Mouse (Mus musculus) limb, embryonic 12.5 days (tissue): ENCODE data around the gene Skap1. TPM values are rescaled to one million over a fixed set of nuclear protein-coding genes. Genes with fewer than 3 reads are reported as not detected.

Experiments used
- ATAC-seq: fragments of 200-750 bp; cut with Nextera tagmentation; 2 replicates; pipeline ENCODE4 v1.8.0; 2017; ENCODE audit warnings: low read depth, moderate TSS enrichment; ENCODE audit not compliant: insufficient number of reproducible peaks, insufficient read depth, low FRiP score, low TSS enrichment
- H3K27ac ChIP-seq: fragments of 300-500 bp; sonication (generic); 2 replicates; pipeline ENCODE4 v1.5.1; 2016; ENCODE audit warnings: mild to moderate bottlenecking, moderate library complexity
- H3K27me3 ChIP-seq: fragments of 300-500 bp; sonication (generic); 2 replicates; pipeline ENCODE4 v1.6.1; 2016; ENCODE audit warnings: mild to moderate bottlenecking, moderate library complexity
- H3K36me3 ChIP-seq: fragments of 300-500 bp; sonication (generic); 2 replicates; pipeline ENCODE4 v1.6.1; 2016; ENCODE audit warnings: mild to moderate bottlenecking, moderate library complexity
- H3K4me1 ChIP-seq: fragments of 300-500 bp; sonication (generic); replicated peaks from 2 replicates; pipeline ENCODE4 v1.6.1; 2016
- H3K4me2 ChIP-seq: fragments of 300-500 bp; sonication (generic); 2 replicates; pipeline ENCODE4 v1.6.1; 2016; ENCODE audit warnings: mild to moderate bottlenecking, moderate library complexity
- H3K4me3 ChIP-seq: fragments of 300-500 bp; sonication (generic); replicated peaks from 2 replicates; pipeline ENCODE4 v1.5.1; 2016; ENCODE audit warnings: mild to moderate bottlenecking
- H3K9ac ChIP-seq: fragments of 300-500 bp; sonication (generic); replicated peaks from 2 replicates; pipeline ENCODE4 v1.6.1; 2016; ENCODE audit warnings: mild to moderate bottlenecking, moderate library complexity
- H3K9me3 ChIP-seq: fragments of 300-500 bp; sonication (generic); 2 replicates; pipeline ENCODE4 v1.6.1; 2016; ENCODE audit warnings: mild to moderate bottlenecking, moderate library complexity
- WGBS: fragments of 180-500 bp; shearing (Covaris S2); methylation state at CpG from one replicate; pipeline ENCODE4 v1.1.7; 2016; 5-methylcytosine and 5-hydroxymethylcytosine counted together
- polyA plus RNA-seq: library from polyadenylated mRNA; unstranded; fragments of >200 nt; fragmentation: Nextera tagmentation; extraction: Ambion mirVana; gene quantifications from 2 replicates; pipeline ENCODE4 v1.2.1, GENCODE M21; 2016

The Skap1 gene
- polyA plus RNA-seq, 1 experiment from 2014 or later, result 0.31 TPM

DNA sequence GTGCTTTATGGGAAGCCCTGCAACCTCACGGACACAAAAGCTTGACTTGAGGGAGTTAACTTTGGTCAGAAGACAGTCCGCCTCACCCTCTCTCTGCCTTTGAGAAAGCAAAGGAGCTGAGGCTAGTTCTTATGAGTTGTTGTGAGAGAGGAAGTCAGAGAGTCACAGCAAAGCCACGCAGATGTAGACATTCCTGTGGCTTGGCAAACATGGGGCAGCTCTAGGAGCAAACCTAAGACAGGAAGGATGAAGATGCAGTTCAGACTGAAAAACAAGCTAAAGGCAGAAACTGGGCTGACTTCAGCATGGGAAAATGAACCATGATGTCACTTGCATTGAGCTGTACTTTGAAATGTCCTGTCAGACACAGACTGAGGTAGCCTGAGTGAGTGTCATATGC lies 283.2 kb downstream of the Skap1 start:
- H3K9ac ChIP-seq, result no peak overlapping the region
- no peak for ATAC-seq
- H3K4me2 ChIP-seq, result no peak overlapping the region
- no peaks in the 10 kb centered on the region for H3K9me3 ChIP-seq
- no peak overlapping the region for H3K27ac ChIP-seq
- no peak overlapping the region for H3K4me3 ChIP-seq
- no peaks in the 10 kb centered on the region for H3K4me1 ChIP-seq
- 52% methylated on average over 3 of the region's 3 CpGs for WGBS
- no peaks in the 10 kb centered on the region for H3K36me3 ChIP-seq
- H3K27me3 ChIP-seq, result peaks cover 39% of the 10 kb centered on the region

- H3K27me3 ChIP-seq, result peaks cover 4% of the 10 kb centered on the region; the same call in 1 of the 2 replicates
- no peak overlapping the region for H3K4me3 ChIP-seq
- WGBS, result 100% methylated on average over 2 of the region's 2 CpGs
- H3K36me3 ChIP-seq, result no peaks in the 10 kb centered on the region
- no peaks in the 10 kb centered on the region for H3K9me3 ChIP-seq
- no peak overlapping the region for H3K4me2 ChIP-seq
- no peaks in the 10 kb centered on the region for H3K4me1 ChIP-seq
- H3K27ac ChIP-seq, result no peak overlapping the region
- ATAC-seq, result no peak
- H3K9ac ChIP-seq, result no peak overlapping the region
These were observed 290.9 kb downstream of the Skap1 start for GRCm38 (mm10) chr11:96755298-96755697.

DNA sequence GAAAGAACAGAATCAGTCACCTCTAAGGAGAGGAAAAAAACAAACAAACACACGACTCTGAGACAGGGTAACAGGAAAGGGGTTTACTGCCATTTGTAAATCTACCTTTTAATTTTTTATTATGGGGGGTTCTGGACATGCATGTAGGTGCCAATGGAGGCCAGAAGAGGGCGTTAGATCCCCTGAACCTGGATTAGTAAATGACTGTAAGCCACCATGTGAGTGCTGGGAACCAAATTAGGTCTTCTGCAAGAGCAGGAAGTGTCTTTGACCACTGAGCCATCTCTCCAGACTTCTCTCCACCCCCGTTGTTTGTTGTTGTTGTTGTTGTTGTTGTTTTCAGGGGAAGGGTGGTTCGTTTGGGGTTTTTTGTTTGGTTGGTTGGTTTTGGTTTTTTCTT lies 293.0 kb downstream of the Skap1 start:
- peaks cover 6% of the 10 kb centered on the region; the same call in 1 of the 2 replicates for H3K27me3 ChIP-seq
- ATAC-seq, result no peak
- whole genome bisulfite sequencing, result 55% methylated on average over 4 of the region's 4 CpGs

DNA sequence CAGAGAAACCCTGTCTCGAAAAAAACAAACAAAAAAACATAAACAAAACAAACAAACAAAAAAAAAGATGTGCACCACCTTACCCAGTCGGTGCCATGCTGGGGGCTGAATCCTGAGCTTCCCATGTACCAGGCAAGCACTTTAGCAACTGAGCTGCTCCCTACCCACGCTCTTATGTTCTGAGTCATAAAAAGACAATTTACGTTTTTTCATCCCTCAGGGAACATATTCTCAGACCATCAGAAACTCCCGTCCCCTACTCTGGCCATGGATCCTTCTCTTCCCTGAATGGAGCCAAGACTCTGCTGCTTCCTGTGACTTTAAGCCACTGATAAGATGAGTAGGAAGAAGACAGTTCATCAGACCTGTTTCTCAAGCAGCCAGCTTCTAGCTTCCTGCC lies 294.0 kb downstream of the Skap1 start:
- WGBS, result 73% methylated on average over 5 of the region's 5 CpGs
- Histone ChIP-seq H3K36me3 (no peaks in the 10 kb centered on the region), H3K4me1 (peaks cover 6% of the 10 kb centered on the region; the same call in 1 of the 2 replicates), H3K9me3 (no peaks in the 10 kb centered on the region), H3K9ac (no peak overlapping the region), H3K4me2 (no peak overlapping the region), H3K4me3 (no peak overlapping the region), H3K27me3 (peaks cover 6% of the 10 kb centered on the region; the same call in 1 of the 2 replicates), H3K27ac (no peak overlapping the region)
- no peak for ATAC-seq

More for the DNA sequence above, 293.0 kb downstream of the Skap1 start:
- no peak overlapping the region for H3K9ac ChIP-seq
- no peaks in the 10 kb centered on the region for H3K9me3 ChIP-seq
- H3K4me2 ChIP-seq, result no peak overlapping the region
- H3K4me3 ChIP-seq, result no peak overlapping the region
- no peak overlapping the region for H3K27ac ChIP-seq
- no peaks in the 10 kb centered on the region for H3K4me1 ChIP-seq
- no peaks in the 10 kb centered on the region for H3K36me3 ChIP-seq

- peaks cover 6% of the 10 kb centered on the region; the same call in 1 of the 2 replicates for H3K27me3 ChIP-seq
- H3K36me3 ChIP-seq, result no peaks in the 10 kb centered on the region
- ATAC-seq, result no peak
These were observed 295.6 kb downstream of the Skap1 start for GRCm38 (mm10) chr11:96760042-96760441.

GRCm38 (mm10) chr11:96761984-96762383 lies 297.6 kb downstream of the Skap1 start:
- no peaks in the 10 kb centered on the region for H3K9me3 ChIP-seq

More at GRCm38 (mm10) chr11:96760042-96760441, 295.6 kb downstream of the Skap1 start:
- H3K27ac ChIP-seq, result no peak overlapping the region
- WGBS, result 45% methylated on average over 3 of the region's 3 CpGs
- H3K9ac ChIP-seq, result no peak overlapping the region
- H3K4me1 ChIP-seq, result peaks cover 12% of the 10 kb centered on the region
- H3K4me3 ChIP-seq, result no peak overlapping the region
- H3K9me3 ChIP-seq, result no peaks in the 10 kb centered on the region
- no peak overlapping the region for H3K4me2 ChIP-seq

GRCm38 (mm10) chr11:96762742-96763470 lies 298.5 kb downstream of the Skap1 start:
- H3K9ac ChIP-seq, result no peak overlapping the region
- peaks cover 4% of the 10 kb centered on the region for H3K36me3 ChIP-seq
- no peaks in the 10 kb centered on the region for H3K9me3 ChIP-seq
- WGBS, result 61% methylated on average over 15 of the region's 15 CpGs
- H3K4me2 ChIP-seq, result no peak overlapping the region
- peaks cover 24% of the 10 kb centered on the region for H3K4me1 ChIP-seq
- no peak overlapping the region for H3K27ac ChIP-seq
- no peak for ATAC-seq
- H3K4me3 ChIP-seq, result no peak overlapping the region
- H3K27me3 ChIP-seq, result peaks cover 2% of the 10 kb centered on the region; the same call in 1 of the 2 replicates

More at GRCm38 (mm10) chr11:96761984-96762383, 297.6 kb downstream of the Skap1 start:
- Histone ChIP-seq H3K9ac (no peak overlapping the region), H3K4me3 (no peak overlapping the region), H3K27ac (no peak overlapping the region), H3K36me3 (no peaks in the 10 kb centered on the region), H3K27me3 (peaks cover 2% of the 10 kb centered on the region; the same call in 1 of the 2 replicates), H3K4me1 (peaks cover 15% of the 10 kb centered on the region), H3K4me2 (no peak overlapping the region)
- WGBS, result 78% methylated on average over 7 of the region's 7 CpGs
- ATAC-seq, result no peak

DNA sequence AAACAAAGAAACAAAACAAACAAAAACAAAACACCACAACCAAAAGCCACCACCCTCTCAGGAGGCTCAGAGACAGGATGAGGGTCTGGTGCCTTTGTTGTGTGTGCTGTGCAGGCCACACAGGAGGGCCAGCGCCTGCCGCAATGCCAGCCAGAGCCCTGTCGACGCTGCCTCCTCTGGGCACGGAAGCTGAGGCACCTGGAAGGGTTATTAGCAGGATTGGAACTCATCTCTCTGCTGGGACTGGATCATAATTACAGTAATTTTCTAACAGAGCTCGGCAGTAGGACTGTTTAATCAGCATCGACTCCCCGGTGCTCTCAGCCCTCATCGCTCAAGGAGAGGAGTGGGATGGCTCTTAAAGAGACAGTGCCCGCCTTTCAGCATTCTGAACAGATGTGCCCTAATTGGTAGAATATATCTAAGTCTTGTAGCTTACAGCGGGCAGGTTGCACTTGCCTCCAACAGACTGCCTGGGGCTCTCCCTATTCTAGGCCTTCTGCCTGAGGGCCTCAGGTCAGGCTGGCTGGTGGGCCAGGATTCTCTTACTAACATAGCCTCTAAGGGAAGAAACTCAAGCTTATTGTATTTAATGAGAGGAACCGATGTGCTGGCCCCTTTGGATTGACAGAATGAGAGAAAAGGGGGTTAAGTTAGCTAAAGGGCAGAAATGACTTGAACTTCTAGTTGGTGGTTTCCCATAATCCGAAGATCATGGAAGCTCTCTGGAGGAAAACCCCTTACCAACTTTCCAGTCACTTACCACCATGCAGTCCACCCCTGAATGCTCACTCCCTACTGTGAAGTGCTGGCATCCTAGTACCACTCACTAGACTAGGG lies 300.3 kb downstream of the Skap1 start:
- peaks cover 22% of the 10 kb centered on the region for H3K36me3 ChIP-seq
- ATAC-seq, result no peak
- no peaks in the 10 kb centered on the region for H3K9me3 ChIP-seq
- peaks cover 24% of the 10 kb centered on the region for H3K4me1 ChIP-seq
- H3K4me2 ChIP-seq, result no peak overlapping the region
- H3K9ac ChIP-seq, result no peak overlapping the region
- H3K27ac ChIP-seq, result no peak overlapping the region
- 0 out of 2 replicates have a peak, but pooled peaks cover 2% of the 10 kb centered on the region for H3K27me3 ChIP-seq
- 42% methylated on average over 13 of the region's 13 CpGs for WGBS
- no peak overlapping the region for H3K4me3 ChIP-seq

DNA sequence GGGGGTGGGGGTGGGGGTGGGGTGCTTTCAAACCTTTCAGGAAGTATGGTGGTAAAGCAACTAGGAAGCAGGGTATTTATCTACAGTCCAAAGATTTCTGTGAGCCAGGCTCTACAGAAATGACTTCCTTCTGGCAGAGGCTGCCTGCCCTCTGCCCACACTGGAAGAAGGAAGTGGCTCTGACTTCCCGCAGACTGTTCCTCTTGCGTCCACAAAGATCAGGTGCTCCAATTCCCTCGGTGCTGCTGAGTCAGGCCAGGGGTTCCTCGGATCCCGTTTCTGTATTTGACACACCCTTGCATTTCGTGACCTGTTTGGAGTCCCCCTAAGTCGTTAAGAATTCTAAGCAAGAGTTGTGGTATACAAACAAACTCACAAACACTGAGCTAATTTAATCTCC lies 301.3 kb downstream of the Skap1 start:
- Histone ChIP-seq H3K9ac (no peak overlapping the region), H3K4me2 (no peak overlapping the region), H3K27ac (no peak overlapping the region), H3K27me3 (0 out of 2 replicates have a peak, but pooled peaks cover 2% of the 10 kb centered on the region), H3K36me3 (peaks cover 31% of the 10 kb centered on the region), H3K4me3 (no peak overlapping the region), H3K9me3 (no peaks in the 10 kb centered on the region), H3K4me1 (peaks cover 24% of the 10 kb centered on the region)
- WGBS, result 73% methylated on average over 7 of the region's 7 CpGs
- no peak for ATAC-seq

GRCm38 (mm10) chr11:96766555-96766954 lies 302.2 kb downstream of the Skap1 start:
- H3K27ac ChIP-seq, result no peak overlapping the region
- WGBS, result 85% methylated on average over 12 of the region's 12 CpGs

DNA sequence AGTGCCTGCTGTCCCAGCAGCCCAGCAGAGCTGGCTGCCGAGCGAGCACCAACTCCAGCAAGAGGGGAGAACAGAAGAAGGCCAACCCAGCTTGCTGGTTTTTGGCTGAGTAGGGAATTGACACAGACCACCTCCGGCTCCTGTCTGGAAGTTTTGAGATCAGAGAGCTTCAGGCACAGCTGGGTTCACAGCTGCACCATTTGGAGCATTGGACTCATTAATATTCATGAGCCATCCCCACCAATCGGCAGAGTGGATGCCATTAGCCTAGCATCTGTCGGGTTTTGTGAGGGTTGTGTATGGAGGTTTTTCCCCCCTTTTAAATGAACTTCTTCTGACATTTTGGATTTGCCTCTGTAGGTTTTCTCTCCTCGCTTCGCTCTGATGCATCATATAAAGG lies 302.7 kb downstream of the Skap1 start:
- WGBS, result 31% methylated on average over 7 of the region's 7 CpGs
- no peaks in the 10 kb centered on the region for H3K9me3 ChIP-seq
- 0 out of 2 replicates have a peak, but pooled peaks cover under 1% of the 10 kb centered on the region for H3K27me3 ChIP-seq
- peaks cover 24% of the 10 kb centered on the region for H3K4me1 ChIP-seq
- no peak for ATAC-seq
- peak overlapping the region; percentile 50; the same call in 1 of the 2 replicates for H3K27ac ChIP-seq
- no peak overlapping the region for H3K4me2 ChIP-seq
- H3K4me3 ChIP-seq, result no peak overlapping the region
- no peak overlapping the region for H3K9ac ChIP-seq
- H3K36me3 ChIP-seq, result peaks cover 45% of the 10 kb centered on the region

More at GRCm38 (mm10) chr11:96766555-96766954, 302.2 kb downstream of the Skap1 start:
- H3K9ac ChIP-seq, result no peak overlapping the region
- H3K4me1 ChIP-seq, result peaks cover 24% of the 10 kb centered on the region
- no peaks in the 10 kb centered on the region for H3K9me3 ChIP-seq
- H3K4me2 ChIP-seq, result no peak overlapping the region
- H3K27me3 ChIP-seq, result 0 out of 2 replicates have a peak, but pooled peaks cover 2% of the 10 kb centered on the region
- peaks cover 40% of the 10 kb centered on the region for H3K36me3 ChIP-seq
- H3K4me3 ChIP-seq, result no peak overlapping the region
- ATAC-seq, result no peak
